ENCODE assay signal across 13 mouse cellular contexts in genomic region chr8:124676661-124677060, GRCm38 (mm10). TPM values are rescaled to one million over a fixed set of nuclear protein-coding genes. Genes with fewer than 3 reads are reported as not detected.
A peak's percentile ranks its signal among the peaks of the same experiment; 100 is the strongest.
DNase-seq lines count a peak whose midpoint lies in the region; ATAC-seq lines count a peak whose summit lies in the region.
"Had no signal": no experiment of that assay in that cellular context is flagged by ENCODE, and none has a peak within 500 bp of the region (broad histone marks: within the 10 kb centered on the region; RNA-seq: fewer than 3 reads in every experiment).

No protein-coding gene starts in this region.

- intact Hi-C loops in heart, postnatal 25 days (cut with DNase I) = loop anchor here (1.0 to 10.0 kb wide), 2 partner anchors 59 to 282 kb away; no protein-coding TSS in a partner anchor

- 0 out of 2 replicates have a peak, but pooled peaks have one; percentile 11 for ATAC-seq in midbrain, embryonic 16.5 days
- ATAC-seq in midbrain, embryonic 11.5 days (ENCODE audit: low FRiP score) = no peak
- ATAC-seq in erythroblast, adult 5-6 weeks (replicated peaks; ENCODE audit: low FRiP score, poor library complexity, severe bottlenecking) = no peak

- H3K9ac ChIP-seq in midbrain, embryonic 16.5 days (ENCODE audit: low read depth, low read length) = peak overlapping the region; percentile 27; the same call in 1 of the 2 replicates
- no peak overlapping the region for H3K9ac ChIP-seq in midbrain, embryonic 11.5 days (ENCODE audit: low read length)
- H3K9ac ChIP-seq: lung, embryonic 14.5 days had no signal

- H3K9me3 ChIP-seq in heart, embryonic 10.5 days = no peaks in the 10 kb centered on the region
- H3K9me3 ChIP-seq in midbrain, embryonic 16.5 days (replicated peaks; ENCODE audit: control insufficient read depth, low read length, poor library complexity, severe bottlenecking) = no peaks in the 10 kb centered on the region
- H3K9me3 ChIP-seq in midbrain, embryonic 11.5 days (ENCODE audit: control insufficient read depth, low read length) = no peaks in the 10 kb centered on the region
- no peaks in the 10 kb centered on the region for H3K9me3 ChIP-seq in limb, embryonic 10.5 days (replicated peaks)

- DNase-seq in heart, embryonic 10.5 days (ENCODE audit: low spot score) = no peak
- no peak for DNase-seq in heart, postnatal 25 days (ENCODE audit: low spot score)
- no peak for DNase-seq in midbrain, embryonic 11.5 days (ENCODE audit: low spot score, missing footprints)
- peak; percentile 74 for DNase-seq in cerebellum, adult 8-10 months
- no peak for DNase-seq in limb, embryonic 10.5 days (ENCODE audit: low spot score)
- DNase-seq in right cerebral cortex, adult 2 months (ENCODE audit: low spot score in 2 of 2) = no peak
- DNase-seq: adrenal gland, adult 8-10 months; gastrocnemius, postnatal 36 days; kidney, adult 8-10 months; lung, embryonic 14.5 days had no signal

- peaks cover 72% of the 10 kb centered on the region for H3K36me3 ChIP-seq in heart, embryonic 10.5 days
- peaks cover 28% of the 10 kb centered on the region for H3K36me3 ChIP-seq in midbrain, embryonic 16.5 days (ENCODE audit: control insufficient read depth, insufficient read depth, low read length)
- peaks cover 11% of the 10 kb centered on the region for H3K36me3 ChIP-seq in midbrain, embryonic 11.5 days (ENCODE audit: control insufficient read depth, insufficient read depth, low read length)
- peaks cover 92% of the 10 kb centered on the region for H3K36me3 ChIP-seq in limb, embryonic 10.5 days

- peak overlapping the region; percentile 67; the same call in 1 of the 2 replicates for H3K27ac ChIP-seq in heart, embryonic 10.5 days
- H3K27ac ChIP-seq in midbrain, embryonic 16.5 days (ENCODE audit: low read length) = peak overlapping the region; percentile 62; the same call in 1 of the 2 replicates
- no peak overlapping the region for H3K27ac ChIP-seq in midbrain, embryonic 11.5 days (ENCODE audit: low read depth, low read length)
- H3K27ac ChIP-seq in limb, embryonic 10.5 days = peak overlapping the region; percentile 73

- H3K4me1 ChIP-seq in heart, embryonic 10.5 days = peaks cover 6% of the 10 kb centered on the region; the same call in 1 of the 2 replicates
- H3K4me1 ChIP-seq in midbrain, embryonic 16.5 days (ENCODE audit: control insufficient read depth, insufficient read depth, low read length) = no peaks in the 10 kb centered on the region
- peaks cover under 1% of the 10 kb centered on the region; the same call in 1 of the 2 replicates for H3K4me1 ChIP-seq in midbrain, embryonic 11.5 days (ENCODE audit: control insufficient read depth, insufficient read depth, low read length)
- H3K4me1 ChIP-seq in limb, embryonic 10.5 days = no peaks in the 10 kb centered on the region

- no peak overlapping the region for H3K4me2 ChIP-seq in midbrain, embryonic 16.5 days (ENCODE audit: low read length)
- H3K4me2 ChIP-seq in midbrain, embryonic 11.5 days = no peak overlapping the region
- H3K4me2 ChIP-seq: lung, embryonic 14.5 days had no signal

- H3K4me3 ChIP-seq in heart, embryonic 10.5 days = no peak overlapping the region
- no peak overlapping the region for H3K4me3 ChIP-seq in midbrain, embryonic 16.5 days (ENCODE audit: low read depth, low read length)
- H3K4me3 ChIP-seq in midbrain, embryonic 11.5 days (ENCODE audit: low read depth, low read length) = no peak overlapping the region
- no peak overlapping the region for H3K4me3 ChIP-seq in limb, embryonic 10.5 days
- H3K4me3 ChIP-seq: erythroblast, embryonic 14.5 days had no signal

- H3K27me3 ChIP-seq in heart, embryonic 10.5 days (ENCODE audit: insufficient read depth, poor library complexity, severe bottlenecking) = no peaks in the 10 kb centered on the region
- H3K27me3 ChIP-seq in midbrain, embryonic 16.5 days (ENCODE audit: control insufficient read depth, insufficient read depth, low read depth, low read length) = no peaks in the 10 kb centered on the region
- H3K27me3 ChIP-seq in midbrain, embryonic 11.5 days (ENCODE audit: control insufficient read depth, insufficient read depth, low read length) = no peaks in the 10 kb centered on the region
- H3K27me3 ChIP-seq in limb, embryonic 10.5 days (ENCODE audit: low read depth, poor library complexity, severe bottlenecking) = no peaks in the 10 kb centered on the region

- 95% methylated on average over 4 of the region's 4 CpGs for WGBS in heart, embryonic 10.5 days
- WGBS in midbrain, embryonic 16.5 days = 97% methylated on average over 4 of the region's 4 CpGs
- WGBS in midbrain, embryonic 11.5 days = 96% methylated on average over 4 of the region's 4 CpGs
- 96% methylated on average over 4 of the region's 4 CpGs for WGBS in limb, embryonic 10.5 days

RNA-seq across cellular contexts. Expression of gene 2310022B05Rik, which starts 13.5 kb away (rescaled TPM):
- 32.6 and 34.7 TPM in 2 replicates for polyA plus RNA-seq in heart, embryonic 10.5 days (2016; fragmentation: Nextera tagmentation; extraction: Ambion mirVana)
- 10 to 100 TPM; 71.7 to 83.3 TPM for total RNA-seq in heart, postnatal 25 days (2021)
- polyA plus RNA-seq in midbrain, embryonic 16.5 days (2015; fragmentation: Nextera tagmentation; extraction: Ambion mirVana) = 20.0 and 24.2 TPM in 2 replicates
- 17.4 and 21.2 TPM in 2 replicates for polyA plus RNA-seq in midbrain, embryonic 11.5 days (2014; fragmentation: Nextera tagmentation; extraction: Ambion mirVana)
- polyA plus RNA-seq in limb, embryonic 10.5 days (2016; fragmentation: Nextera tagmentation; extraction: Ambion mirVana) = 22.7 and 23.5 TPM in 2 replicates
- total RNA-seq in erythroblast, adult 5-6 weeks (2015; ENCODE audit: low replicate concordance) = 16.5 and 19.0 TPM in 2 replicates
- 9.8 and 16.9 TPM in 2 replicates for total RNA-seq in erythroblast, adult 5-6 weeks (2017; ENCODE audit: low replicate concordance)

RNA-seq across cellular contexts. Expression of gene Ttc13, which starts 45.1 kb away (rescaled TPM):
- 43.7 and 44.6 TPM in 2 replicates for polyA plus RNA-seq in heart, embryonic 10.5 days (2016; fragmentation: Nextera tagmentation; extraction: Ambion mirVana)
- total RNA-seq in heart, postnatal 25 days (2021) = 10 to 100 TPM; 14.9 to 17.6 TPM
- 64.6 and 66.2 TPM in 2 replicates for polyA plus RNA-seq in midbrain, embryonic 16.5 days (2015; fragmentation: Nextera tagmentation; extraction: Ambion mirVana)
- 61.5 and 62.7 TPM in 2 replicates for polyA plus RNA-seq in midbrain, embryonic 11.5 days (2014; fragmentation: Nextera tagmentation; extraction: Ambion mirVana)
- 45.5 and 51.9 TPM in 2 replicates for polyA plus RNA-seq in limb, embryonic 10.5 days (2016; fragmentation: Nextera tagmentation; extraction: Ambion mirVana)
- total RNA-seq in erythroblast, adult 5-6 weeks (2015; ENCODE audit: low replicate concordance) = 13.1 and 15.3 TPM in 2 replicates
- total RNA-seq in erythroblast, adult 5-6 weeks (2017; ENCODE audit: low replicate concordance) = 8.8 and 18.3 TPM in 2 replicates

RNA-seq across cellular contexts. Expression of gene Arv1, which starts 45.3 kb away (rescaled TPM):
- polyA plus RNA-seq in heart, embryonic 10.5 days (2016; fragmentation: Nextera tagmentation; extraction: Ambion mirVana) = 21.3 and 26.7 TPM in 2 replicates
- 1 to 10 TPM; 4.4 to 5.0 TPM for total RNA-seq in heart, postnatal 25 days (2021)
- 34.8 and 36.0 TPM in 2 replicates for polyA plus RNA-seq in midbrain, embryonic 16.5 days (2015; fragmentation: Nextera tagmentation; extraction: Ambion mirVana)
- polyA plus RNA-seq in midbrain, embryonic 11.5 days (2014; fragmentation: Nextera tagmentation; extraction: Ambion mirVana) = 31.1 and 33.0 TPM in 2 replicates
- polyA plus RNA-seq in limb, embryonic 10.5 days (2016; fragmentation: Nextera tagmentation; extraction: Ambion mirVana) = 33.6 and 33.8 TPM in 2 replicates
- 2.5 TPM in 1 of 2 replicates, not detected in the other for total RNA-seq in erythroblast, adult 5-6 weeks (2015; ENCODE audit: low replicate concordance)
- 1.1 TPM in 1 of 2 replicates, not detected in the other for total RNA-seq in erythroblast, adult 5-6 weeks (2017; ENCODE audit: low replicate concordance)
